Mouse (Mus musculus) lung, embryonic 14.5 days (tissue): ENCODE measurements around the gene Lrch1. TPM values are rescaled to one million over a fixed set of nuclear protein-coding genes. Genes with fewer than 3 reads are reported as not detected.

Source experiments
- ATAC-seq: fragments of 200-750 bp; cut with Nextera tagmentation; 2 replicates; pipeline ENCODE4 v1.8.0; 2017; ENCODE audit warnings: mild to moderate bottlenecking, moderate TSS enrichment, moderate library complexity; ENCODE audit not compliant: insufficient read depth
- DNase-seq: peaks from one replicate; pipeline ENCODE4 v3.0.0-alpha.2; 2015
- H3K27ac ChIP-seq: fragments of 300-500 bp; sonication (generic); 2 replicates; pipeline ENCODE4 v1.5.1; 2014; ENCODE audit warnings: low read depth, mild to moderate bottlenecking, moderate library complexity
- H3K27me3 ChIP-seq: fragments of 300-500 bp; sonication (generic); 2 replicates; pipeline ENCODE4 v1.6.1; 2014; ENCODE audit warnings: low read length, control low read depth; ENCODE audit not compliant: insufficient read depth
- H3K36me3 ChIP-seq: fragments of 300-500 bp; sonication (generic); 2 replicates; pipeline ENCODE4 v1.6.1; 2014; ENCODE audit warnings: control low read depth; ENCODE audit not compliant: insufficient read depth
- H3K4me1 ChIP-seq: fragments of 300-500 bp; sonication (generic); 2 replicates; pipeline ENCODE4 v1.6.1; 2014; ENCODE audit warnings: antibody characterized with exemption, control low read depth; ENCODE audit not compliant: insufficient read depth
- H3K4me2 ChIP-seq: fragments of 300-500 bp; sonication (generic); 2 replicates; pipeline ENCODE4 v1.6.1; 2014; ENCODE audit warnings: mild to moderate bottlenecking
- H3K4me3 ChIP-seq: fragments of 300-500 bp; sonication (generic); 2 replicates; pipeline ENCODE4 v1.5.1; 2014; ENCODE audit warnings: low read depth, low read length
- H3K9ac ChIP-seq: fragments of 300-500 bp; sonication (generic); 2 replicates; pipeline ENCODE4 v1.6.1; 2014
- H3K9me3 ChIP-seq: fragments of 300-500 bp; sonication (generic); 2 replicates; pipeline ENCODE4 v1.6.1; 2016; ENCODE audit warnings: low read depth, low read length, control low read depth
- CTCF ChIP-seq: IDR thresholded peaks from 2 replicates; pipeline ENCODE4 v1.5.1; 2016; ENCODE audit warnings: antibody characterized with exemption, low read depth
- WGBS: fragments of 180-500 bp; shearing (Covaris S2); extraction: QIAGEN DNeasy Blood & Tissue Kit; methylation state at CpG from one replicate; pipeline ENCODE4 v1.1.7; 2014; 5-methylcytosine and 5-hydroxymethylcytosine counted together
- polyA plus RNA-seq: library from polyadenylated mRNA; unstranded; fragments of >200 nt; fragmentation: Nextera tagmentation; extraction: Ambion mirVana; gene quantifications from 2 replicates; pipeline ENCODE4 v1.2.1, GENCODE M21; 2014

The Lrch1 gene
- polyA plus RNA-seq, 1 experiment from 2014 or later: 23.9 TPM

DNA sequence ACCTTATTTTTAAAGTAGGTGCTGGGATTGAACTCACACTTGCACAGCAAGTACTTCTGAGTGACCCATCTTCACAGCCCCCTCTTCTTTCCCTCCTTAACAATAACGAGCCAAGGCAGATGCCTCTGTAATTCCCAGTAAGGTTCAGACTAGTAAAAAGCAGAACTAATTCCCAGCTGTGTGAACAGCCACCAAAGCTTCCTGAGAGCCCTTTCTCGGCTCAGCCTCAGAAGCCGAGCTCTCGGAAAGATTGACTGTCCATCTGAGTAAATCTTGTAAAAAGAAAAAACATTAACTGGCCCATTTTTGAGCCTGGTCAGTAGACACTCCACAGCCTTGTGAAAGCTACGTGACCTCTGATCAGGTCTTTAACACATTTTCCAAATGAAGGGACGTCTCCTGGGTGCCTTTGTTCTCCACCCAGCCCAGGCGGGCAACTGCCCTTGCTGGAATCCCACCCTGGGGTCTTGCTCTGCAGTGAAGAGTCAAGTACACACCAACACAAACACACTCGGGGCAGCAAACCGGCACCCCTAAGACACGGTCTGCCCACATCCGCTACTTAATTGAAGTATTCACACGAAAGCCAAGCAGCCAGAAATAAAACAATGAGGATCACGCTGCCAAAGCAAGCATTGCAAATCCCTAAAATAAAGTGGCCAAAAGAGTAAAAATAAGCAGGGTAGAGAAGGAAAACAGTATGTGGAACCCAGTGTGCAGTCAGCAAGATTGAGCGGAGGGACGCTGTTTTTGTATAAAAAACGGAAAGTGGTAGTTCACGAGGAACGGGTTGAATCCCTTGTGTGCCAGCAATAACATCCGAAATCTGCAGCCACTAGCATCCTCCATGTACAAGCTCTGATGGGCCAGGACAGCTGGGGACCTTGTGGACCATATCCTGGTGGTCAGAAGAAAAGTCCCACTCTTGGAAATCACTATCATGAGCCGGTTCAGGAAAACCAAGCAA is 80.3 kb downstream of the Lrch1 start:
- DNase-seq: no peak
- peak overlapping the region; percentile 5; the same call in 1 of the 2 replicates for H3K4me2 ChIP-seq
- H3K27ac ChIP-seq: no peak overlapping the region
- H3K9ac ChIP-seq: no peak overlapping the region
- peaks cover 41% of the 10 kb centered on the region for H3K4me1 ChIP-seq
- WGBS: 62% methylated on average over 20 of the region's 20 CpGs
- no peaks in the 10 kb centered on the region for H3K9me3 ChIP-seq
- H3K27me3 ChIP-seq: no peaks in the 10 kb centered on the region
- H3K36me3 ChIP-seq: no peaks in the 10 kb centered on the region
- TF ChIP-seq CTCF: no peak
- ATAC-seq: no peak
- H3K4me3 ChIP-seq: no peak overlapping the region

DNA sequence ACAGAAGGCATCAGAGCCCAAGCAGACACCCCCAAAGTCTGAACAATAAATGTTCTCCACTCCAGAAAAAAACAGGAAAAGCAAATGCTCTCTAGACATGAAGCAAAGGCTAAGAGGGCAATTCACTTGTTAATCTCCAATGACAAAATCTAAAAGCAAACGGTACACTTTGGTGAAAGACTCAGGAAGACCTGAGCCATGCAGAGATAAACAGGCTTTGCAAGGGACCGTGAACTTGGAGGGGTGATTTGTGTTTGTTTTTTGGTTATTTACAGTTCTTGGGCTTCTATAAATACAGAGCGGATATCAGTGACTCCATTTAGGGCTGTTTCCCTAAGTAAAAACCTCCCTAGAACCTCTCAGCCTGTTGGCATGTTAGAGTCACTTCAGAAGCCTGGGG is 81.9 kb downstream of the Lrch1 start:
- Histone ChIP-seq H3K27me3 (no peaks in the 10 kb centered on the region), H3K27ac (no peak overlapping the region), H3K36me3 (no peaks in the 10 kb centered on the region), H3K9ac (no peak overlapping the region), H3K4me2 (no peak overlapping the region), H3K4me1 (peaks cover 37% of the 10 kb centered on the region), H3K4me3 (no peak overlapping the region), H3K9me3 (no peaks in the 10 kb centered on the region)
- DNase-seq: no peak
- TF ChIP-seq CTCF: no peak
- WGBS: 30% methylated on average over 3 of the region's 3 CpGs
- ATAC-seq: no peak

DNA sequence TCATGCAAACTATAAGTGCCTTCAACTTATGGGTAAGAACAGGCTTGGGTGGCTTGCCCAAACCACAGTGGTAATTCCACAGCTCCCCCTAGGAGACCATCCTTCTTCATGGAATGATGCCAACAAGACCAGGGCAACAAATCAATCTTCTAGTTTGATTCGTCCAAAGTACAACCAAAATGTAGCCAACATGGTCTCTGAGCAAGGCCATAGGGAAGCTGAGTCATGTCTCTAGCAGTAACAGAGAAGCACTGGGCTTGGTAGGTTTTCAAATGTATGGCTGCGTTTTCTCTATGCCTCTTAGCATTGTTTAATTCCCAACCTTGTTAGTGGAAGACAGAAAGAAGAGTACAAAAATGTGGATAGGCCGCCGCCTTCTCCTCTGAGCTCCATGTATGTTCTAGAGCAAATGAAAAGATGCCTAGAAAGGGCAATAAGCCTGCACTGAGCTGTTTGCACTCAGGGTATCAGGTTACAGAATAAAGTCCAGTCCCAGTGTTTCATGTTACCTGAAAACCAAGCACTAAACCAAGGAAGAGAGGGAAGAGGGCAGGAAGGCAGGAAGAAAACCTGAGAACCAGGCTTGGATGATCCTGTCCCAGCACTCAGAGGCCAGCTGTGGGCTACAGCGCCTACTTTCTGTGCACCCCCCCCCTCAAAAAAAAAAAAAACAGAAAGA is 82.7 kb downstream of the Lrch1 start:
- Histone ChIP-seq H3K9ac (no peak overlapping the region), H3K4me1 (peaks cover 33% of the 10 kb centered on the region), H3K9me3 (no peaks in the 10 kb centered on the region), H3K27ac (peak overlapping the region; percentile 66), H3K4me3 (no peak overlapping the region), H3K4me2 (no peak overlapping the region), H3K36me3 (no peaks in the 10 kb centered on the region), H3K27me3 (no peaks in the 10 kb centered on the region)
- 59% methylated on average over 5 of the region's 5 CpGs for WGBS
- ATAC-seq (peak; percentile 42; the same call in 1 of the 2 replicates), DNase-seq (peak; percentile 38)
- no peak for TF ChIP-seq CTCF

DNA sequence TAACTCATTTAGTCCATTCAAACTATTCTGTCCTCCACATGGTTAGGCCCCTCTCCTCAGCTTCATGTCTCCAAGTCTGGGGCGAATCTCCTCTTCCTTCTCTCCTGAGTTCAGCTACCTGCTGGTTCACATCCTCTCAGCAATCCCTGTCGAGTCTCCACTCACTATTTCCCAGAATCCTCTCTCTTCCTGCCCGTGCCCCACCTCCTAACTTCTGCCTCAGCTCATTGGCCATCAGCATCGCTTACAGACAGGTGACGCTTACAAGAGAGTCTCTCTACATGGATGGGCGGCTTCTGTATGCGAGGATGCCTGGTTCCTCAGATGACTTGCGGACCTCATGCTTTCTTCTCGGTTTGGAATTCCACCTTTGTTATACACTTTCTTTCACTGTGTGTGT is 86.2 kb downstream of the Lrch1 start:
- no peak for ATAC-seq
- WGBS: 88% methylated on average over 9 of the region's 9 CpGs
- no peak for TF ChIP-seq CTCF

DNA sequence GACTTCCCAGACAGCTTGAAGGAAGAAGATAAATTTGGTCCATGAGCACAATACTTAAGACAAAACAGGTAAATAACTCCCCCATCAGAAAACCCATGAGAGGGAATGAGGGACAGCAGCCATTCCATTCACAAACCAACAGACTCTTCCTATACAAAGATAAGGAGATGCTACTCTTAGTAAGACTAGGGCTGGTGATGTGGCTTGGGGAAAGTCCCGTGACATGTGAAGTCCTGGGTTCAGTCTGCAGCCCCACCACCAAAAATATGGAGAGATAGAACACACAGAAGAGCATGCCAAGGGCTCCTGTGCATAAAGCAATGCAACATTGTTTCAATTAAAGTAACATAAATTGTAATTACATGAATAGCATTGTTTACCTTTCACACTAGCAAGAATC is 88.5 kb downstream of the Lrch1 start:
- H3K9ac ChIP-seq: no peak overlapping the region
- TF ChIP-seq CTCF: no peak
- 79% methylated on average over 1 of the region's 1 CpGs for WGBS
- H3K4me2 ChIP-seq: no peak overlapping the region
- H3K4me3 ChIP-seq: no peak overlapping the region
- H3K4me1 ChIP-seq: 0 out of 2 replicates have a peak, but pooled peaks cover 8% of the 10 kb centered on the region
- H3K36me3 ChIP-seq: 0 out of 2 replicates have a peak, but pooled peaks cover 9% of the 10 kb centered on the region
- no peaks in the 10 kb centered on the region for H3K9me3 ChIP-seq
- no peak overlapping the region for H3K27ac ChIP-seq
- no peaks in the 10 kb centered on the region for H3K27me3 ChIP-seq
- no peak for ATAC-seq
- no peak for DNase-seq

More for the DNA sequence above, 86.2 kb downstream of the Lrch1 start:
- Histone ChIP-seq H3K4me3 (no peak overlapping the region), H3K4me1 (peaks cover 19% of the 10 kb centered on the region), H3K9me3 (no peaks in the 10 kb centered on the region), H3K4me2 (no peak overlapping the region), H3K9ac (no peak overlapping the region), H3K27ac (no peak overlapping the region), H3K36me3 (0 out of 2 replicates have a peak, but pooled peaks cover 4% of the 10 kb centered on the region), H3K27me3 (no peaks in the 10 kb centered on the region)
- DNase-seq: no peak

DNA sequence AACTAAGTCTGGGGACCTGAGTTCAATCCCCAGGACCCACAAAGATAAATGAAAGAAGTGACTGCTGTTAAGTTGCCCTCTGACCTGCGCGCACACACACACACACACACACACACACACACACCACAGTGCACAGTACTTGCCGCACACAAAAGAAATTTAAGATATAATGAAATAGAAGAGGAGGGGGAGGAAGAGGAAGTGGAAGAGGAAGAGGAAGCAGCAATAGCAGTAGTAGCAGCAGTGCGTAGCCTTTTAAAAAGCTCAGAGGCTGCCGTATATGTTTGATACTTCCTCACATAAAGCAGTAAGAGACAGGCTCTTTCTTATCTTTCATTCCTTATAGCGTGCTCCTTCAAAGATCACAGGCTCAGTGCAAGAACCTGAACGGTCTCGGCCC is 92.2 kb downstream of the Lrch1 start:
- H3K36me3 ChIP-seq: 0 out of 2 replicates have a peak, but pooled peaks cover 9% of the 10 kb centered on the region
- H3K4me1 ChIP-seq: peaks cover 32% of the 10 kb centered on the region
- DNase-seq (no peak), ATAC-seq (no peak)
- no peak overlapping the region for H3K27ac ChIP-seq
- no peak overlapping the region for H3K9ac ChIP-seq
- H3K4me2 ChIP-seq: no peak overlapping the region
- WGBS: 87% methylated on average over 8 of the region's 8 CpGs
- H3K27me3 ChIP-seq: no peaks in the 10 kb centered on the region
- H3K4me3 ChIP-seq: no peak overlapping the region
- TF ChIP-seq CTCF: no peak
- no peaks in the 10 kb centered on the region for H3K9me3 ChIP-seq

DNA sequence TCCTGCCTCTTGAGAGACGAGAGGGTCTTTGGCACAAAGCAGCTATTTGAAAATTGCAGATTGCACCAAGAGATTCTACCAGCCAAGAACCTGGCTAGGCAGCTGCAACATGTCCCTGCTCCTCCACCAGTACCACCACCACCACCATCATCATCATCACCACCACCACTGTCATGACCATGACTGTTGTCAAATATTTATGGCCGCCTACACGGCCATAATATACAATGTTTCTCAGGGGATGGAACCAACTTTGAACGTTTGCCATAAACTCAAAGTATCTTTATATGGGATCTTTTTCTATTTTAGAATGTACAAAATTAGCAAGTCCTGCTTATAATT is 93.9 kb downstream of the Lrch1 start:
- peak overlapping the region; percentile 38; the same call in 1 of the 2 replicates for H3K4me2 ChIP-seq
- H3K27ac ChIP-seq: peak overlapping the region; percentile 92

More for the DNA sequence above, 93.9 kb downstream of the Lrch1 start:
- DNase-seq: no peak
- Histone ChIP-seq H3K9ac (no peak overlapping the region), H3K9me3 (no peaks in the 10 kb centered on the region), H3K4me1 (peaks cover 32% of the 10 kb centered on the region), H3K4me3 (no peak overlapping the region), H3K27me3 (no peaks in the 10 kb centered on the region), H3K36me3 (0 out of 2 replicates have a peak, but pooled peaks cover 9% of the 10 kb centered on the region)
- WGBS: 33% methylated on average over 4 of the region's 4 CpGs
- no peak for TF ChIP-seq CTCF
- peak; percentile 69 for ATAC-seq
